Mouse (Mus musculus): ENCODE data around the gene Acad8. TPM values are rescaled to one million over a fixed set of nuclear protein-coding genes. Genes with fewer than 3 reads are reported as not detected.

Acad8 gene
- total RNA-seq, 2 experiments from 2014 or later: 19.6 to 19.9 TPM

GRCm38 (mm10) chr9:26985668-26986277, 13.6 kb downstream of the Acad8 start:
- no peak for ATAC-seq (replicated peaks; ENCODE audit: poor library complexity)

- no peak for ATAC-seq (replicated peaks; ENCODE audit: poor library complexity)
Observed at GRCm38 (mm10) chr9:26985090-26985613, 14.2 kb downstream of the Acad8 start.

- ATAC-seq (replicated peaks; ENCODE audit: poor library complexity): no peak
Observed at GRCm38 (mm10) chr9:26978776-26979175, 20.6 kb downstream of the Acad8 start.

GRCm38 (mm10) chr9:26977754-26978153, 21.6 kb downstream of the Acad8 start:
- ATAC-seq (replicated peaks; ENCODE audit: poor library complexity): no peak

- no peak for ATAC-seq (replicated peaks; ENCODE audit: poor library complexity)
Observed at GRCm38 (mm10) chr9:26947790-26948189, 51.6 kb downstream of the Acad8 start.

GRCm38 (mm10) chr9:26924146-26924545, 75.2 kb downstream of the Acad8 start:
- ATAC-seq (replicated peaks; ENCODE audit: poor library complexity): no peak

Other genes with a start within 250 kb of the Acad8 start
- 0.17 and 0.44 TPM in 2 replicates for gene Glb1l2, start 193.1 kb downstream of the Acad8 start, total RNA-seq (2015)
- 0.10 TPM in 1 of 2 replicates, not detected in the other for gene Glb1l2, start 193.1 kb downstream of the Acad8 start, total RNA-seq (2017)
- not detected in 2 replicates for gene Glb1l3, start 138.7 kb downstream of the Acad8 start, total RNA-seq (2015)
- not detected in 2 replicates for gene Glb1l3, start 138.7 kb downstream of the Acad8 start, total RNA-seq (2017)
- 0.29 TPM in 1 of 2 replicates, not detected in the other for gene Gm1110, start 76.5 kb downstream of the Acad8 start, total RNA-seq (2015)
- gene Gm1110, start 76.5 kb downstream of the Acad8 start, total RNA-seq (2017): not detected in 2 replicates
- gene Thyn1, start 144 bp upstream of the Acad8 start, total RNA-seq (2015): 130 and 154 TPM in 2 replicates
- gene Thyn1, start 144 bp upstream of the Acad8 start, total RNA-seq (2017): 122 and 128 TPM in 2 replicates
- gene Vps26b, start 30.5 kb upstream of the Acad8 start, total RNA-seq (2015): 47.7 and 55.6 TPM in 2 replicates
- gene Vps26b, start 30.5 kb upstream of the Acad8 start, total RNA-seq (2017): 40.1 and 44.7 TPM in 2 replicates
- 70.8 and 82.6 TPM in 2 replicates for gene Ncapd3, start 30.6 kb upstream of the Acad8 start, total RNA-seq (2015)
- 38.8 and 39.2 TPM in 2 replicates for gene Ncapd3, start 30.6 kb upstream of the Acad8 start, total RNA-seq (2017)
- 0.10 TPM in 1 of 2 replicates, not detected in the other for gene Jam3, start 155.9 kb upstream of the Acad8 start, total RNA-seq (2015)
- 0.27 TPM in 1 of 2 replicates, not detected in the other for gene Jam3, start 155.9 kb upstream of the Acad8 start, total RNA-seq (2017)